Mouse (Mus musculus) midbrain, postnatal 0 days (tissue): ENCODE data around the gene Tyro3. TPM values are rescaled to one million over a fixed set of nuclear protein-coding genes. Genes with fewer than 3 reads are reported as not detected.

ENCODE experiments used
- ATAC-seq: fragments of 200-750 bp; cut with Nextera tagmentation; 2 replicates; pipeline ENCODE4 v1.8.0; 2017; ENCODE audit warnings: moderate number of reproducible peaks, mild to moderate bottlenecking, moderate TSS enrichment, moderate library complexity; ENCODE audit not compliant: low FRiP score
- DNase-seq: peaks from one replicate; pipeline ENCODE4 v3.0.0-alpha.2; 2015; ENCODE audit warnings: low spot score
- H3K27ac ChIP-seq: fragments of 300-500 bp; sonication (generic); 2 replicates; pipeline ENCODE4 v1.5.1; 2014; ENCODE audit warnings: low read depth, mild to moderate bottlenecking, low read length, mixed read lengths
- H3K27me3 ChIP-seq: fragments of 300-500 bp; sonication (generic); 2 replicates; pipeline ENCODE4 v1.6.1; 2014; ENCODE audit warnings: low read length, control low read depth, mixed read lengths; ENCODE audit not compliant: insufficient read depth
- H3K36me3 ChIP-seq: fragments of 300-500 bp; sonication (generic); 2 replicates; pipeline ENCODE4 v1.6.1; 2014; ENCODE audit warnings: low read length, control low read depth, mixed read lengths; ENCODE audit not compliant: insufficient read depth
- H3K4me1 ChIP-seq: fragments of 300-500 bp; sonication (generic); 2 replicates; pipeline ENCODE4 v1.6.1; 2014; ENCODE audit warnings: mild to moderate bottlenecking, control low read depth, antibody characterized with exemption, low read length, mixed read lengths; ENCODE audit not compliant: insufficient read depth
- H3K4me2 ChIP-seq: fragments of 300-500 bp; sonication (generic); 2 replicates; pipeline ENCODE4 v1.6.1; 2014; ENCODE audit warnings: low read depth, mild to moderate bottlenecking, low read length, mixed read lengths; ENCODE audit not compliant: poor library complexity, severe bottlenecking
- H3K4me3 ChIP-seq: fragments of 300-500 bp; sonication (generic); 2 replicates; pipeline ENCODE4 v1.5.1; 2014; ENCODE audit warnings: low read depth, mild to moderate bottlenecking, low read length, moderate library complexity
- H3K9ac ChIP-seq: fragments of 300-500 bp; sonication (generic); replicated peaks from 2 replicates; pipeline ENCODE4 v1.6.1; 2014; ENCODE audit warnings: mild to moderate bottlenecking, low read length, moderate library complexity, mixed read lengths; ENCODE audit not compliant: poor library complexity, severe bottlenecking
- H3K9me3 ChIP-seq: fragments of 300-500 bp; sonication (generic); 2 replicates; pipeline ENCODE4 v1.6.1; 2016; ENCODE audit warnings: low read length, control low read depth
- CTCF ChIP-seq: IDR thresholded peaks from 2 replicates; pipeline ENCODE4 v1.5.1; 2016; ENCODE audit warnings: antibody characterized with exemption, mild to moderate bottlenecking
- WGBS: fragments of 180-500 bp; shearing (Covaris S2); extraction: QIAGEN DNeasy Blood & Tissue Kit; methylation state at CpG from one replicate; pipeline ENCODE4 v1.1.7; 2014; 5-methylcytosine and 5-hydroxymethylcytosine counted together
- polyA plus RNA-seq: library from polyadenylated mRNA; unstranded; fragments of >200 nt; fragmentation: Nextera tagmentation; extraction: Ambion mirVana; gene quantifications from 2 replicates; pipeline ENCODE4 v1.2.1, GENCODE M21; 2015
- total RNA-seq: library from RNA; depleted of rRNA; stranded (reverse); fragments of >200 nt; gene quantifications from 2 replicates; pipeline ENCODE4 v1.2.3, GENCODE M21; 2014; rRNA removed

Tyro3 gene
- total and polyA plus RNA-seq, 2 experiments from 2014 or later = 21.3 to 66.3 TPM

GRCm38 (mm10) chr2:119855310-119855850, 57.8 kb downstream of the Tyro3 start:
- ATAC-seq (no peak), DNase-seq (no peak)
- Histone ChIP-seq H3K9ac (no peak overlapping the region), H3K4me2 (no peak overlapping the region), H3K27me3 (no peaks in the 10 kb centered on the region), H3K36me3 (no peaks in the 10 kb centered on the region), H3K9me3 (no peaks in the 10 kb centered on the region), H3K27ac (no peak overlapping the region), H3K4me3 (no peak overlapping the region), H3K4me1 (no peaks in the 10 kb centered on the region)
- 76% methylated on average over 6 of the region's 6 CpGs for WGBS
- no peak for TF ChIP-seq CTCF

DNA sequence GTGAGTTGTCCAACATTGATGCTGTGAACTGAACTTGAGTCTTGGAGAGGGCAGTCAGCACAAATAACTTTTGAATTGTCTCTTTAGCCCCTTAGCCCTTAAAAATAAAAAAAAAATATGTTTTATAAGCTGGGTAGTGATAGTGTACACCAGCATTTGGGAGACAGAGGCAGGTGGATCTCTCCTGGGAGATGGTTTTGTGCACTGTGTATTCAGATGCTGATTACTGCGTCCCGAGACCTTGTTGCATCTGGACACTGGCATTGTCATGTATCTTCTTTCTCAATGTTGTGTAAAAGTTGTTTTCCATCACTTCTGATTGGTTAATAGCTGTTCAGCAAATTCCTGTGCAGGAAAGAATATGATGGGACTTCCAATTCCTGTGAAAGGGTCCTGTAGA, 59.8 kb downstream of the Tyro3 start:
- Histone ChIP-seq H3K27me3 (no peaks in the 10 kb centered on the region), H3K36me3 (no peaks in the 10 kb centered on the region), H3K4me3 (no peak overlapping the region), H3K9me3 (no peaks in the 10 kb centered on the region), H3K4me2 (no peak overlapping the region), H3K27ac (no peak overlapping the region), H3K4me1 (no peaks in the 10 kb centered on the region), H3K9ac (no peak overlapping the region)
- no peak for TF ChIP-seq CTCF
- DNase-seq = no peak
- ATAC-seq = no peak
- 83% methylated on average over 2 of the region's 2 CpGs for WGBS

DNA sequence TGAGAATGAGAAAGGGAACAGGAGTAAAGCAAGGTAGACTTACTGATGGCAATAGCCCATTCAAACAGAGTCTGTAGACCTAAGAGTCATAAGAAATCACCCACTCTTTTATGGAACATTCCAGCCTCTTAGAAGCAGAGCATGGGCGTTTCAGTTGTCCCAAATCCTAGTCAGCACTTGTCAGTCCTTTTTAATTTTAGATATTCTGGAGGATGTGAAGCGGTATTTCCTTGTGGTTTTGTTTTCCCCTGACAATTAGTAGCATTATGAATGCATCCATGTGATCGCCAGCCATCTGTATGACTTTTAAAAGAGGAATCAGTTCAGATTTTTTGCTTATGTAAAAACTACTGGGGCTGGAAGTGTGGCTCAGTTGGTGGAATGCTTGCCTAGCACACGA, 67.0 kb downstream of the Tyro3 start:
- Histone ChIP-seq H3K27ac (no peak overlapping the region), H3K27me3 (no peaks in the 10 kb centered on the region), H3K4me1 (no peaks in the 10 kb centered on the region), H3K4me3 (no peak overlapping the region), H3K9me3 (no peaks in the 10 kb centered on the region), H3K4me2 (no peak overlapping the region), H3K36me3 (no peaks in the 10 kb centered on the region), H3K9ac (no peak overlapping the region)
- 72% methylated on average over 4 of the region's 4 CpGs for WGBS
- ATAC-seq (no peak), DNase-seq (no peak)
- no peak for TF ChIP-seq CTCF

Other genes starting within 250 kb of the Tyro3 start
- gene Nusap1, start 179.4 kb upstream of the Tyro3 start, total RNA-seq = 3.9 and 6.3 TPM in 2 replicates
- gene Nusap1, start 179.4 kb upstream of the Tyro3 start, polyA plus RNA-seq = 4.2 and 4.8 TPM in 2 replicates
- 3.1 and 5.2 TPM in 2 replicates for gene Oip5, start 179.3 kb upstream of the Tyro3 start, total RNA-seq
- 2.9 and 3.0 TPM in 2 replicates for gene Oip5, start 179.3 kb upstream of the Tyro3 start, polyA plus RNA-seq
- gene Ndufaf1, start 134.9 kb upstream of the Tyro3 start, total RNA-seq = 17.6 and 18.1 TPM in 2 replicates
- gene Ndufaf1, start 134.9 kb upstream of the Tyro3 start, polyA plus RNA-seq = 43.6 and 44.1 TPM in 2 replicates
- gene Rtf1, start 122.7 kb upstream of the Tyro3 start, total RNA-seq = 24.4 and 27.0 TPM in 2 replicates
- 58.3 and 76.3 TPM in 2 replicates for gene Rtf1, start 122.7 kb upstream of the Tyro3 start, polyA plus RNA-seq
- 0.42 and 3.4 TPM in 2 replicates for gene Itpka, start 55.4 kb upstream of the Tyro3 start, total RNA-seq
- gene Itpka, start 55.4 kb upstream of the Tyro3 start, polyA plus RNA-seq = 0.50 and 0.57 TPM in 2 replicates
- gene Ltk, start 37.3 kb upstream of the Tyro3 start, total RNA-seq = 8.1 and 9.9 TPM in 2 replicates
- gene Ltk, start 37.3 kb upstream of the Tyro3 start, polyA plus RNA-seq = 2.7 and 3.2 TPM in 2 replicates
- gene Rpap1, start 10.2 kb upstream of the Tyro3 start, total RNA-seq = 16.0 and 20.5 TPM in 2 replicates
- gene Rpap1, start 10.2 kb upstream of the Tyro3 start, polyA plus RNA-seq = 11.1 and 11.4 TPM in 2 replicates
- 68.4 and 75.1 TPM in 2 replicates for gene Mga, start 99.5 kb downstream of the Tyro3 start, total RNA-seq
- 11.9 and 16.2 TPM in 2 replicates for gene Mga, start 99.5 kb downstream of the Tyro3 start, polyA plus RNA-seq
- gene Mapkbp1, start 175.0 kb downstream of the Tyro3 start, total RNA-seq = 54.2 and 64.6 TPM in 2 replicates
- 7.1 and 7.4 TPM in 2 replicates for gene Mapkbp1, start 175.0 kb downstream of the Tyro3 start, polyA plus RNA-seq
- 4.9 and 11.7 TPM in 2 replicates for gene Jmjd7, start 229.8 kb downstream of the Tyro3 start, total RNA-seq
- gene Jmjd7, start 229.8 kb downstream of the Tyro3 start, polyA plus RNA-seq = 13.6 and 13.7 TPM in 2 replicates
- 3.7 and 6.6 TPM in 2 replicates for gene Gm28042, start 229.8 kb downstream of the Tyro3 start, total RNA-seq
- 0.98 and 2.5 TPM in 2 replicates for gene Gm28042, start 229.8 kb downstream of the Tyro3 start, polyA plus RNA-seq
- 4.9 and 9.2 TPM in 2 replicates for gene Pla2g4b, start 235.7 kb downstream of the Tyro3 start, total RNA-seq
- gene Pla2g4b, start 235.7 kb downstream of the Tyro3 start, polyA plus RNA-seq = 0.20 and 0.34 TPM in 2 replicates